Mouse (Mus musculus) lung, adult 2 months (tissue): ENCODE measurements around the gene Nlk. TPM values are rescaled to one million over a fixed set of nuclear protein-coding genes. Genes with fewer than 3 reads are reported as not detected.
"Not testable (repeated sequence)": the region's sequence is repeated elsewhere in the genome, so short reads cannot be mapped to it uniquely, and the experiment has no call there.

Experiments
- DNase-seq: peaks from one replicate; pipeline ENCODE4 v3.0.0; 2022
- H3K4me1 ChIP-seq: fragments of 200-500 bp; 2 replicates; pipeline ENCODE4 v1.6.1; 2011; ENCODE audit warnings: low read length; ENCODE audit not compliant: control insufficient read depth, insufficient read depth
- H3K4me3 ChIP-seq: fragments of 200-500 bp; replicated peaks from 2 replicates; pipeline ENCODE3; 2011; ENCODE audit warnings: low read depth, mild to moderate bottlenecking, control low read depth, low read length; ENCODE audit errors: extremely low read depth
- CTCF ChIP-seq: fragments of 200-500 bp; IDR thresholded peaks from 2 replicates; pipeline ENCODE4 v1.5.1; 2011; ENCODE audit warnings: mild to moderate bottlenecking, low read length, control low read depth; ENCODE audit not compliant: insufficient read depth
- POLR2A ChIP-seq: fragments of 200-500 bp; IDR thresholded peaks from 2 replicates; pipeline ENCODE4 v1.6.1; 2011; ENCODE audit warnings: low read depth, mild to moderate bottlenecking, control low read depth, low read length, borderline replicate concordance; ENCODE audit errors: extremely low read depth
- WGBS: fragments of 180-500 bp; shearing (Covaris S2); methylation state at CpG from one replicate; pipeline ENCODE4 v1.1.7; 2018; 5-methylcytosine and 5-hydroxymethylcytosine counted together
- polyA plus RNA-seq: library from polyadenylated mRNA; depleted of rRNA; stranded (reverse); fragments of >200 nt; gene quantifications from 2 replicates; pipeline ENCODE4 v1.2.3, GENCODE M21; 2012

The Nlk gene
- polyA plus RNA-seq, 1 experiment: 24.3 TPM

- no peak for DNase-seq
- peaks cover 9% of the 10 kb centered on the region for H3K4me1 ChIP-seq
- no peak for TF ChIP-seq CTCF
- no peak for TF ChIP-seq POLR2A
- 81% methylated on average over 3 of the region's 3 CpGs for WGBS
- H3K4me3 ChIP-seq: no peak overlapping the region
Observed at GRCm38 (mm10) chr11:78602781-78603180, 94.4 kb downstream of the Nlk start.

GRCm38 (mm10) chr11:78600926-78601590 is 96.1 kb downstream of the Nlk start:
- 38% methylated on average over 4 of the region's 4 CpGs for WGBS
- Histone ChIP-seq H3K4me3 (no peak overlapping the region), H3K4me1 (peaks cover 9% of the 10 kb centered on the region)
- DNase-seq: no peak
- TF ChIP-seq POLR2A (no peak), CTCF (no peak)

- Histone ChIP-seq H3K4me3 (no peak overlapping the region), H3K4me1 (peaks cover 9% of the 10 kb centered on the region)
- TF ChIP-seq POLR2A: no peak
- no peak for TF ChIP-seq CTCF
- WGBS: 38% methylated on average over 3 of the region's 3 CpGs
- no peak for DNase-seq
Observed at GRCm38 (mm10) chr11:78600496-78600895, 96.7 kb downstream of the Nlk start.

GRCm38 (mm10) chr11:78600051-78600450 is 97.1 kb downstream of the Nlk start:
- 58% methylated on average over 4 of the region's 4 CpGs for WGBS
- DNase-seq: no peak
- TF ChIP-seq POLR2A (no peak), CTCF (no peak)
- Histone ChIP-seq H3K4me1 (peaks cover 9% of the 10 kb centered on the region), H3K4me3 (no peak overlapping the region)

GRCm38 (mm10) chr11:78598763-78599415 is 98.3 kb downstream of the Nlk start:
- H3K4me3 ChIP-seq: no peak overlapping the region
- no peak for DNase-seq
- TF ChIP-seq POLR2A: no peak
- TF ChIP-seq CTCF: no peak
- 39% methylated on average over 3 of the region's 3 CpGs for WGBS
- H3K4me1 ChIP-seq: peaks cover 9% of the 10 kb centered on the region

GRCm38 (mm10) chr11:78596750-78597149 is 100.4 kb downstream of the Nlk start:
- no peak for DNase-seq
- Histone ChIP-seq H3K4me3 (no peak overlapping the region), H3K4me1 (peaks cover 9% of the 10 kb centered on the region)
- TF ChIP-seq CTCF: no peak
- no peak for TF ChIP-seq POLR2A

GRCm38 (mm10) chr11:78595773-78596172 is 101.4 kb downstream of the Nlk start:
- no peak for TF ChIP-seq CTCF
- no peak for TF ChIP-seq POLR2A
- WGBS: 91% methylated on average over 2 of the region's 2 CpGs
- H3K4me3 ChIP-seq: no peak overlapping the region
- no peak for DNase-seq
- H3K4me1 ChIP-seq: peaks cover 8% of the 10 kb centered on the region

GRCm38 (mm10) chr11:78594271-78594964 is 102.8 kb downstream of the Nlk start:
- TF ChIP-seq CTCF (no peak), POLR2A (no peak)
- Histone ChIP-seq H3K4me3 (no peak overlapping the region), H3K4me1 (peaks cover 5% of the 10 kb centered on the region)
- 91% methylated on average over 6 of the region's 6 CpGs for WGBS
- DNase-seq: no peak

- not testable (repeated sequence) for H3K4me3 ChIP-seq, H3K4me1 ChIP-seq, DNase-seq
- 94% methylated on average over 1 of the region's 1 CpGs for WGBS
Observed at GRCm38 (mm10) chr11:78587677-78588076, 109.5 kb downstream of the Nlk start.

GRCm38 (mm10) chr11:78586099-78586498 is 111.1 kb downstream of the Nlk start:
- no peak for DNase-seq
- H3K4me3 ChIP-seq: no peak overlapping the region
- H3K4me1 ChIP-seq: no peaks in the 10 kb centered on the region
- TF ChIP-seq CTCF (no peak), POLR2A (no peak)
